Mouse (Mus musculus): ENCODE results near the gene Slc5a1. TPM values are rescaled to one million over a fixed set of nuclear protein-coding genes. Genes with fewer than 3 reads are reported as not detected.

Gene Slc5a1
- polyA plus RNA-seq, 1 experiment from 2014 or later, result 0.04 TPM

- ATAC-seq (ENCODE audit: insufficient number of reproducible peaks, low FRiP score, low TSS enrichment, low read depth), result no peak
- no peaks in the 10 kb centered on the region for H3K27me3 ChIP-seq (ENCODE audit: control insufficient read depth, insufficient read depth, low read length)
Observed at GRCm38 (mm10) chr5:33134132-33134531, 30.1 kb downstream of the Slc5a1 start.

DNA sequence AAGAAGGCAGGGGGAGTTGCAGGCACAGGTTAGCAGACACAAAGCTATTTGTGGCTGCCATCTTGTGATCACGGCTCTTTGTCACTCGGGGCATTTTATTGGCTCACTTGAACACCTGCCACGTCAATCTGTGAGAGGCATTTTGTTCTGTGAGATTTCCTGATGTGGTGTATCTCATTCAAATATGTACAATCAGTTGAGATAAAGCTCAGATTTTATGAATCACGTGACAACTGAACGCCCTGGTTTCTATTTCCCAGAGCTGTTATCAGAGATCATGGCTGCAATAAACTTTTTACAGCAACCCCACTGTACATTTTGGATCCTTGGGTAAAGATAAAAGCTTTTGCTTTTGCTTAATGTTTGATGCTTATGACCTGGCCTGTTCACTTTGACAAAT lies 31.6 kb downstream of the Slc5a1 start:
- H3K36me3 ChIP-seq (ENCODE audit: control insufficient read depth, insufficient read depth, low read length), result no peaks in the 10 kb centered on the region
- no peak for ATAC-seq (ENCODE audit: insufficient number of reproducible peaks, low FRiP score, low TSS enrichment, low read depth)
- WGBS, result 85% methylated on average over 5 of the region's 5 CpGs

More at GRCm38 (mm10) chr5:33134132-33134531, 30.1 kb downstream of the Slc5a1 start:
- no peak overlapping the region for H3K4me3 ChIP-seq (ENCODE audit: low read depth, low read length)
- no peaks in the 10 kb centered on the region for H3K9me3 ChIP-seq (ENCODE audit: control insufficient read depth, low read length)
- no peak overlapping the region for H3K27ac ChIP-seq (replicated peaks; ENCODE audit: low read depth, low read length)
- H3K36me3 ChIP-seq (ENCODE audit: control insufficient read depth, insufficient read depth, low read length), result no peaks in the 10 kb centered on the region
- H3K4me2 ChIP-seq (ENCODE audit: low read depth, severe bottlenecking), result no peak overlapping the region
- H3K9ac ChIP-seq (ENCODE audit: low read length), result no peak overlapping the region
- H3K4me1 ChIP-seq (ENCODE audit: control insufficient read depth, insufficient read depth, low read length), result no peaks in the 10 kb centered on the region
- 94% methylated on average over 4 of the region's 4 CpGs for WGBS
- no peak for DNase-seq (ENCODE audit: low spot score)

DNA sequence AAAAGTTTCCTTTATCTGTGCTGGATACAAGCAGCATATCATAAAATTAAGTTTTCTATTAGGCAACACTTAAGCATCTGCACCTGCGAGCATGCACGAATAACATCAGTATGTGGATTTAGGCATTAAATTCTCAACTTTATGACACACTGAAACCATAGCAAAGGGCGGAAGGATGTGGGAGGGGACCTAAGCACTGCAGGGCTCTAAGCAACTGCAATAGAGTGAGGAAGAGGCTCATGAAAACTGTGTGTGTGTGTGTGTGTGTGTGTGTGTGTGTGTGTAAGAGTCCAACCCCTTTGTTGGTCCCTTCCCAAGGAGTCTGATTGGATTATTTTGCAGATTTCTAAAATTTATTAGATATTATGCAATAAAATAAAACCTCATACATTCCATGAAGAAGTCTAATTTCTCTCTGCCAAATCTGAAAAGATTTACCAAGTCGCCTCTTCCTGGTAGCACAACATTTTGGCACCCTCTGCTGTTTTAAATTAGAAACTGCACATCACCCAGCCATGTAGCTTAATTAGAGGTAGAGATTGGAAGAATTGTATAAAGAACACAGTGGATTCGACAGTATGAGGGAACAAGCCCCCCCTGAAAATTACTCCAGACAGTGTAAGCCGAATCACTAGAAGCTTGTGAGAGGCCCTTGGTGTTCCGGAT lies 38.9 kb downstream of the Slc5a1 start:
- no peaks in the 10 kb centered on the region for H3K36me3 ChIP-seq (ENCODE audit: control insufficient read depth, insufficient read depth, low read length)
- no peaks in the 10 kb centered on the region for H3K4me1 ChIP-seq (ENCODE audit: control insufficient read depth, insufficient read depth, low read length)
- DNase-seq (ENCODE audit: low spot score), result peak; percentile 41
- no peak overlapping the region for H3K27ac ChIP-seq (replicated peaks; ENCODE audit: low read depth, low read length)
- no peak overlapping the region for H3K4me3 ChIP-seq (ENCODE audit: low read depth, low read length)
- no peak overlapping the region for H3K4me2 ChIP-seq (ENCODE audit: low read depth, severe bottlenecking)
- H3K27me3 ChIP-seq (ENCODE audit: control insufficient read depth, insufficient read depth, low read length), result no peaks in the 10 kb centered on the region
- ATAC-seq (ENCODE audit: insufficient number of reproducible peaks, low FRiP score, low TSS enrichment, low read depth), result no peak
- H3K9ac ChIP-seq (ENCODE audit: low read length), result no peak overlapping the region
- H3K9me3 ChIP-seq (ENCODE audit: control insufficient read depth, low read length), result no peaks in the 10 kb centered on the region
- 62% methylated on average over 7 of the region's 7 CpGs for WGBS

More for the DNA sequence above, 31.6 kb downstream of the Slc5a1 start:
- DNase-seq (ENCODE audit: low spot score), result no peak
- no peaks in the 10 kb centered on the region for H3K9me3 ChIP-seq (ENCODE audit: control insufficient read depth, low read length)
- H3K9ac ChIP-seq (ENCODE audit: low read length), result no peak overlapping the region
- no peaks in the 10 kb centered on the region for H3K27me3 ChIP-seq (ENCODE audit: control insufficient read depth, insufficient read depth, low read length)
- H3K4me3 ChIP-seq (ENCODE audit: low read depth, low read length), result no peak overlapping the region
- no peak overlapping the region for H3K27ac ChIP-seq (replicated peaks; ENCODE audit: low read depth, low read length)
- H3K4me2 ChIP-seq (ENCODE audit: low read depth, severe bottlenecking), result no peak overlapping the region
- H3K4me1 ChIP-seq (ENCODE audit: control insufficient read depth, insufficient read depth, low read length), result no peaks in the 10 kb centered on the region

DNA sequence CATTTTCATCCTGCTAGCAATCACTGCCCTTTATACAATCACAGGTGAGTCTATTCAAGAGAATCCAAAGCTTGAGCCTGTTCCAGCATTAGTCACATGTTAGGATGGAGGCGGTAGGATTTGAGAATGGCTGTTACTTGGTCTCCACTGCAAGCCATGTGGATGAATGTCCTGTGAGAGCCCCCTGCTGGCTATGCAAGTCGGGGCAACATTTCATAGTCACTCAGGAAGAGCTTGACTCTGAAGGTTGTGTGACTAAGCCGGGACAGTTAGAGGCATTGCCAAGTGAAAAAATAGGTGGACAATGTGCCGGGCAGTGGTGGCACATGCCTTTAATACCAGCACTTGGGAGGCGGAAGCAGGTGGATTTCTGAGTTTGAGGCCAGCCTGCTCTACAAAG lies 40.0 kb downstream of the Slc5a1 start:
- H3K4me2 ChIP-seq (ENCODE audit: low read depth, severe bottlenecking), result no peak overlapping the region
- no peaks in the 10 kb centered on the region for H3K4me1 ChIP-seq (ENCODE audit: control insufficient read depth, insufficient read depth, low read length)
- H3K9me3 ChIP-seq (ENCODE audit: control insufficient read depth, low read length), result no peaks in the 10 kb centered on the region
- H3K27me3 ChIP-seq (ENCODE audit: control insufficient read depth, insufficient read depth, low read length), result no peaks in the 10 kb centered on the region
- DNase-seq (ENCODE audit: low spot score), result peak; percentile 33
- H3K9ac ChIP-seq (ENCODE audit: low read length), result no peak overlapping the region
- H3K36me3 ChIP-seq (ENCODE audit: control insufficient read depth, insufficient read depth, low read length), result no peaks in the 10 kb centered on the region
- 55% methylated on average over 5 of the region's 5 CpGs for WGBS
- no peak overlapping the region for H3K4me3 ChIP-seq (ENCODE audit: low read depth, low read length)
- no peak overlapping the region for H3K27ac ChIP-seq (replicated peaks; ENCODE audit: low read depth, low read length)
- no peak for ATAC-seq (ENCODE audit: insufficient number of reproducible peaks, low FRiP score, low TSS enrichment, low read depth)

DNA sequence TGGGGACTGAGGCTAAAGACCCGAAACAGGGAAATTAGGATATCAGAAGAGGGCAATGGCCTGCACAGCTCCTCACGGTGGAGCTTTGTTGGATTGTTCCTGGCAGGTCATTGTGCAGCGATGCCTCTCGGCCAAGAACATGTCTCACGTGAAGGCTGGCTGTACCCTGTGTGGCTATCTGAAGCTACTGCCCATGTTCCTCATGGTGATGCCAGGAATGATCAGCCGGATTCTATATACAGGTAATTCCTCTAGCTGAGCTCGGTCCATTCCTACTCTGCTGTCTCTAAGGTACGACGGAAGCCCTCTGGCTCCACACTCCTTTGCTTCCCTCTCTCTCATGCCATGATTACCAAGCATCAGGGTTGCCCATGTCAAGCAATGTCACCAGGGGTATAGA lies 42.8 kb downstream of the Slc5a1 start:
- Histone ChIP-seq H3K27me3 (ENCODE audit: control insufficient read depth, insufficient read depth, low read length) (no peaks in the 10 kb centered on the region), H3K9ac (ENCODE audit: low read length) (no peak overlapping the region), H3K9me3 (ENCODE audit: control insufficient read depth, low read length) (no peaks in the 10 kb centered on the region), H3K4me1 (ENCODE audit: control insufficient read depth, insufficient read depth, low read length) (no peaks in the 10 kb centered on the region), H3K4me2 (ENCODE audit: low read depth, severe bottlenecking) (no peak overlapping the region), H3K4me3 (ENCODE audit: low read depth, low read length) (no peak overlapping the region), H3K36me3 (ENCODE audit: control insufficient read depth, insufficient read depth, low read length) (no peaks in the 10 kb centered on the region), H3K27ac (replicated peaks; ENCODE audit: low read depth, low read length) (no peak overlapping the region)
- DNase-seq (ENCODE audit: low spot score), result no peak
- ATAC-seq (ENCODE audit: insufficient number of reproducible peaks, low FRiP score, low TSS enrichment, low read depth), result no peak
- 87% methylated on average over 9 of the region's 9 CpGs for WGBS

- H3K4me1 ChIP-seq (ENCODE audit: control insufficient read depth, insufficient read depth, low read length), result no peaks in the 10 kb centered on the region
- WGBS, result 78% methylated on average over 6 of the region's 6 CpGs
- H3K9ac ChIP-seq (ENCODE audit: low read length), result no peak overlapping the region
- H3K4me3 ChIP-seq (ENCODE audit: low read depth, low read length), result no peak overlapping the region
- H3K9me3 ChIP-seq (ENCODE audit: control insufficient read depth, low read length), result no peaks in the 10 kb centered on the region
- H3K27ac ChIP-seq (replicated peaks; ENCODE audit: low read depth, low read length), result no peak overlapping the region
- H3K4me2 ChIP-seq (ENCODE audit: low read depth, severe bottlenecking), result no peak overlapping the region
- H3K27me3 ChIP-seq (ENCODE audit: control insufficient read depth, insufficient read depth, low read length), result no peaks in the 10 kb centered on the region
- DNase-seq (ENCODE audit: low spot score), result no peak
- ATAC-seq (ENCODE audit: insufficient number of reproducible peaks, low FRiP score, low TSS enrichment, low read depth), result no peak
- H3K36me3 ChIP-seq (ENCODE audit: control insufficient read depth, insufficient read depth, low read length), result no peaks in the 10 kb centered on the region
Observed at GRCm38 (mm10) chr5:33147691-33148090, 43.7 kb downstream of the Slc5a1 start.

- Histone ChIP-seq H3K27ac (replicated peaks; ENCODE audit: low read depth, low read length) (no peak overlapping the region), H3K36me3 (ENCODE audit: control insufficient read depth, insufficient read depth, low read length) (no peaks in the 10 kb centered on the region), H3K9ac (ENCODE audit: low read length) (no peak overlapping the region), H3K4me2 (ENCODE audit: low read depth, severe bottlenecking) (no peak overlapping the region), H3K4me1 (ENCODE audit: control insufficient read depth, insufficient read depth, low read length) (no peaks in the 10 kb centered on the region), H3K27me3 (ENCODE audit: control insufficient read depth, insufficient read depth, low read length) (no peaks in the 10 kb centered on the region), H3K9me3 (ENCODE audit: control insufficient read depth, low read length) (no peaks in the 10 kb centered on the region), H3K4me3 (ENCODE audit: low read depth, low read length) (no peak overlapping the region)
- WGBS, result 45% methylated on average over 7 of the region's 7 CpGs
- ATAC-seq (ENCODE audit: insufficient number of reproducible peaks, low FRiP score, low TSS enrichment, low read depth) (no peak), DNase-seq (ENCODE audit: low spot score) (no peak)
Observed at GRCm38 (mm10) chr5:33193567-33193966, 89.5 kb downstream of the Slc5a1 start.

- Histone ChIP-seq H3K9me3 (ENCODE audit: control insufficient read depth, low read length) (no peaks in the 10 kb centered on the region), H3K4me1 (ENCODE audit: control insufficient read depth, insufficient read depth, low read length) (no peaks in the 10 kb centered on the region), H3K27me3 (ENCODE audit: control insufficient read depth, insufficient read depth, low read length) (no peaks in the 10 kb centered on the region), H3K36me3 (ENCODE audit: control insufficient read depth, insufficient read depth, low read length) (no peaks in the 10 kb centered on the region), H3K4me2 (ENCODE audit: low read depth, severe bottlenecking) (no peak overlapping the region), H3K27ac (replicated peaks; ENCODE audit: low read depth, low read length) (no peak overlapping the region), H3K4me3 (ENCODE audit: low read depth, low read length) (no peak overlapping the region), H3K9ac (ENCODE audit: low read length) (no peak overlapping the region)
- 77% methylated on average over 9 of the region's 9 CpGs for WGBS
- DNase-seq (ENCODE audit: low spot score) (no peak), ATAC-seq (ENCODE audit: insufficient number of reproducible peaks, low FRiP score, low TSS enrichment, low read depth) (no peak)
Observed at GRCm38 (mm10) chr5:33195246-33195852, 91.3 kb downstream of the Slc5a1 start.

Measured in limb, embryonic 11.5 days (tissue).